Mouse (Mus musculus): ENCODE results near the gene Tubb3. TPM values are rescaled to one million over a fixed set of nuclear protein-coding genes. Genes with fewer than 3 reads are reported as not detected.
"Not testable (repeated sequence)": the region's sequence is repeated elsewhere in the genome, so short reads cannot be mapped to it uniquely, and the experiment has no call there.

Tubb3 gene
- polyA plus RNA-seq, 1 experiment from 2014 or later: 6.1 TPM

DNA sequence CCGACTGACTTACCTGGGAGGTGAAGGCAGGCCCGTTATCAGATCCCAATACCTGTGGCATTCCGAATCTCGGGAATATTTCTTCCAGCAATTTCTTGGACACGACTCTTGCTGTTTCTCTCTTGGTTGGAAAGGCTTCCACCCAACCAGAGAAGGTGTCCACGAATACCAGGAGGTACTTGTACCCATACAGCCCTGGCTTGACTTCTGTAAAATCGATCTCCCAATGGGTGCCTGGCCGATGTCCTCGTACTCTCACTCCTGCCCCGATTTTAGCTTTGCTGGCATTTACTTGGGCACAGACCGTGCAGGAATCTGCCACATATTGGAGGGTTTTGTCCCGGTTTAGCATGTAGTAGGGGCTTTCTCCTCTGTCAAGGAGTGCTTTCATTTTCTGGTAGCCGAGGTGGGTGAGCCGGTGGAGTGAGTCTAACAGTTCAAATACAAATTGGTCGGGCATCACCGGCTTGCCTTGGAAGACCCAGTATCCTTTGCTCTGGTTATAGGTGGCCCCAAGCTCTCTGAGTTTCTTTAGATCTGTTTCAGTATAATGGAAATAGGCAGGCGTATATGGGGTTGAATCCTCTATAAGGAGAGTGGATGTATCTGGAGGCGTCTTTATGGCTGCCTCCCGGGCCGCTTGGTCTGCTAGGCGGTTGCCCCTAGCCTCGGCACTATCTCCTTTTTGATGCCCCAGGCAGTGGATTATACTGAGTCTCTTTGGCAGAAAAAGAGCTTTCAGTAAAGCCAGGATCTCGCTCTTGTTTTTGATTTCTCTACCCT is 17.9 kb downstream of the Tubb3 start:
- peaks cover 57% of the 10 kb centered on the region for H3K9me3 ChIP-seq (ENCODE audit: control insufficient read depth, low read length)

DNA sequence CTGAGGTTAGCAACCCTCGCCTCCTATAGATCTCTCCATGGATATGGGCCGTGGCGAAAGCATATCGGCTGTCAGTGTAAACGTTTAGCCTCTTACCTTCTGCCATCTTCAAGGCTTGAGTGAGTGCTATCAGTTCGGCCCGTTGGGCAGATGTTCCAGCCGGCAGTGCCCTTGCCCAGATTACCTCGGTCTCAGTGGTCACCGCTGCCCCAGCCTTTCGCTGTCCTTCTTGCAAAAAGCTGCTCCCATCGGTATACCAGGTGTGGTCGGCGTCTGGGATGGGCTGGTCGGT is 18.4 kb downstream of the Tubb3 start:
- not testable (repeated sequence) for H3K4me2 ChIP-seq (ENCODE audit: low read length); H3K9ac ChIP-seq (ENCODE audit: low read length); H3K4me1 ChIP-seq (ENCODE audit: control insufficient read depth in 2 of 2, insufficient read depth in 2 of 2, low read length in 2 of 2); H3K27me3 ChIP-seq (ENCODE audit: control insufficient read depth, insufficient read depth, low read length); H3K27ac ChIP-seq (replicated peaks in 1 of 2; ENCODE audit: control insufficient read depth in 1 of 2, insufficient read depth in 1 of 2, low read depth in 2 of 2, low read length in 2 of 2); ATAC-seq (ENCODE audit: insufficient number of reproducible peaks, insufficient read depth, low FRiP score, low read depth); H3K36me3 ChIP-seq (ENCODE audit: control insufficient read depth, insufficient read depth, low read length); H3K4me3 ChIP-seq (ENCODE audit: control insufficient read depth in 1 of 2, insufficient read depth in 1 of 2, low read depth in 1 of 2, low read length in 2 of 2)
- H3K9me3 ChIP-seq (ENCODE audit: control insufficient read depth, low read length): peaks cover 60% of the 10 kb centered on the region
- WGBS: 93% methylated on average over 15 of the region's 15 CpGs

More for the DNA sequence above, 17.9 kb downstream of the Tubb3 start:
- H3K4me1 ChIP-seq (ENCODE audit: control insufficient read depth in 2 of 2, insufficient read depth in 2 of 2, low read length in 2 of 2): no peaks in the 10 kb centered on the region
- H3K27me3 ChIP-seq (ENCODE audit: control insufficient read depth, insufficient read depth, low read length): no peaks in the 10 kb centered on the region
- H3K27ac ChIP-seq (replicated peaks in 1 of 2; ENCODE audit: control insufficient read depth in 1 of 2, insufficient read depth in 1 of 2, low read depth in 2 of 2, low read length in 2 of 2): no peak overlapping the region
- H3K36me3 ChIP-seq (ENCODE audit: control insufficient read depth, insufficient read depth, low read length): no peaks in the 10 kb centered on the region
- 89% methylated on average over 23 of the region's 23 CpGs for WGBS
- no peak overlapping the region for H3K4me2 ChIP-seq (ENCODE audit: low read length)
- no peak for ATAC-seq (ENCODE audit: insufficient number of reproducible peaks, insufficient read depth, low FRiP score, low read depth)
- no peak overlapping the region for H3K4me3 ChIP-seq (ENCODE audit: control insufficient read depth in 1 of 2, insufficient read depth in 1 of 2, low read depth in 1 of 2, low read length in 2 of 2)
- no peak overlapping the region for H3K9ac ChIP-seq (ENCODE audit: low read length)

DNA sequence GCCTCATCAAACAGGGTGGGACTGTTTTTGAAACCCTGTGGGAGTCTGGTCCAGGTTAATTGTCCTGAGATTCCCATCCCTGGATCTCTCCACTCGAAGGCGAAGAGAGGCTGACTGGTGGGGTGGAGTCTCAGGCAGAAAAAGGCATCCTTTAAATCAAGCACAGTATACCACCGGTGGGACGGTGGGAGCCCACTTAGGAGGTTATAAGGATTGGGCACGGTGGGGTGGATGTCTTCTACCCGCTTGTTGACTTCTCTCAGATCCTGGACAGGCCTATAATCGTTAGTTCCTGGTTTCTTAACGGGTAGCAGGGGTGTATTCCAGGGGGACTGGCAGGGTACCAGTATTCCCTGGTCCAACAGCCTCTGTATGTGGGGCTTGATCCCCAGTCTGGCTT is 19.7 kb downstream of the Tubb3 start:
- not testable (repeated sequence) for H3K27me3 ChIP-seq (ENCODE audit: control insufficient read depth, insufficient read depth, low read length); H3K27ac ChIP-seq (replicated peaks in 1 of 2; ENCODE audit: control insufficient read depth in 1 of 2, insufficient read depth in 1 of 2, low read depth in 2 of 2, low read length in 2 of 2); H3K9ac ChIP-seq (ENCODE audit: low read length); ATAC-seq (ENCODE audit: insufficient number of reproducible peaks, insufficient read depth, low FRiP score, low read depth); H3K4me2 ChIP-seq (ENCODE audit: low read length); H3K4me1 ChIP-seq (ENCODE audit: control insufficient read depth in 2 of 2, insufficient read depth in 2 of 2, low read length in 2 of 2); H3K4me3 ChIP-seq (ENCODE audit: control insufficient read depth in 1 of 2, insufficient read depth in 1 of 2, low read depth in 1 of 2, low read length in 2 of 2); H3K36me3 ChIP-seq (ENCODE audit: control insufficient read depth, insufficient read depth, low read length)
- 76% methylated on average over 8 of the region's 8 CpGs for WGBS
- peaks cover 62% of the 10 kb centered on the region for H3K9me3 ChIP-seq (ENCODE audit: control insufficient read depth, low read length)

DNA sequence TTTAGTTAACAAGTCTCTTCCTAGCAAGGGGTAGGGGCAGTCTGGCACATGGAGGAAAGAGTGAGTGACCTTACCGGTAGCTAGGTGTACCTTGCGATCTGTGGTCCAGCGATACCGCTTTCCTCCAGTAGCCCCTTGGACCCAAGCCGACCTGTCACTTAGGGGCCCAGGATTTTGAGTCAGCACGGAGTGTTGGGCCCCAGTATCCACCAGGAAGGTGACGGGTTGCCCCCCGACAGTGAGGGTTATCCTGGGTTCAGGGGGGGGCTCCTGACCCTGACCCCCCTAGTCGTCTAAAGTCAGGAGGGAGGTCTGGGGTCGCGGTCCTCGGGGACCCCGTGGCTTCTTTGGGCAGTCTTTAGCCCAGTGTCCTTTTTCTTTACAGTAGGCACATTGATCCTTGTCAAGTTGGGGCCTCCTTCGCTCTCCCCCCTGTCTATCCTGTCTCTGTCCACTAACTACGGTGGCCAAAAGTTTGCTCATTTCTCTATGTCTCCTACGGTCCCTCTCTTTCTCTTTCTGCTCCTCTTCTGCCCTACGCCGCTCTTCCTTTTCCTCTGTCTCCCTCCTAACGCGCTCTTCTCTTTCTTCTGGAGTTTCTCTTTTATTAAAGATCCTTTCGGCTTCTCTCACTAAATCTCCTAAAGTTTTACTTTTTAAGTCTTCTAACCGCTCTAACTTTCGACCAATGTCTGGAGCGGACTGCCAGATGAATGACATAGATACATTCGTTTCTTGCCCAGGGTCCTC is 20.6 kb downstream of the Tubb3 start:
- no peak overlapping the region for H3K4me3 ChIP-seq (ENCODE audit: control insufficient read depth in 1 of 2, insufficient read depth in 1 of 2, low read depth in 1 of 2, low read length in 2 of 2)
- H3K4me2 ChIP-seq (ENCODE audit: low read length): no peak overlapping the region
- H3K9ac ChIP-seq (ENCODE audit: low read length): no peak overlapping the region
- WGBS: 93% methylated on average over 25 of the region's 25 CpGs
- no peaks in the 10 kb centered on the region for H3K36me3 ChIP-seq (ENCODE audit: control insufficient read depth, insufficient read depth, low read length)
- peaks cover 57% of the 10 kb centered on the region for H3K9me3 ChIP-seq (ENCODE audit: control insufficient read depth, low read length)
- no peak overlapping the region for H3K27ac ChIP-seq (replicated peaks in 1 of 2; ENCODE audit: control insufficient read depth in 1 of 2, insufficient read depth in 1 of 2, low read depth in 2 of 2, low read length in 2 of 2)
- ATAC-seq (ENCODE audit: insufficient number of reproducible peaks, insufficient read depth, low FRiP score, low read depth): no peak
- no peaks in the 10 kb centered on the region for H3K27me3 ChIP-seq (ENCODE audit: control insufficient read depth, insufficient read depth, low read length)
- no peaks in the 10 kb centered on the region for H3K4me1 ChIP-seq (ENCODE audit: control insufficient read depth in 2 of 2, insufficient read depth in 2 of 2, low read length in 2 of 2)

DNA sequence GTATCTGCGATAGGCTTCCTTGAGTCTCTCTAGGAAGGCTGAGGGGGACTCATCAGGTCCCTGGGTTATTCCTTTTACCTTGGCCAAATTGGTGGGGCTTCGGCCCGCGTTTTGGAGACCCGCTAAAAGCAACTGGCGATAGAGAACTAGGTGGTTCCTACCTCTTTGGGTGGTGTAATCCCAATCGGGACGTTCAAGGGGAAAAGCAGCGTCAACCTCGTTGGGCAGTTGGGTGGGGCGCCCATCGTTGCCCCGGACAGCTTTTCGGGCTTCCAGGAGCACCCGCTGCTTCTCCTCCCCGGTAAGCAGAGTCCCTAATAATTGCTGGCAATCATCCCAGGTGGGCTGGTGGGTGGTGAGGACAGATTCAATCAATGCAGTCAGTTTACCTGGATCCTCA is 21.2 kb downstream of the Tubb3 start:
- H3K27ac ChIP-seq (replicated peaks in 1 of 2; ENCODE audit: control insufficient read depth in 1 of 2, insufficient read depth in 1 of 2, low read depth in 2 of 2, low read length in 2 of 2): no peak overlapping the region
- no peak overlapping the region for H3K4me2 ChIP-seq (ENCODE audit: low read length)
- no peaks in the 10 kb centered on the region for H3K36me3 ChIP-seq (ENCODE audit: control insufficient read depth, insufficient read depth, low read length)
- WGBS: 91% methylated on average over 16 of the region's 16 CpGs
- H3K9me3 ChIP-seq (ENCODE audit: control insufficient read depth, low read length): peaks cover 51% of the 10 kb centered on the region
- no peak for ATAC-seq (ENCODE audit: insufficient number of reproducible peaks, insufficient read depth, low FRiP score, low read depth)
- no peak overlapping the region for H3K9ac ChIP-seq (ENCODE audit: low read length)
- no peaks in the 10 kb centered on the region for H3K4me1 ChIP-seq (ENCODE audit: control insufficient read depth in 2 of 2, insufficient read depth in 2 of 2, low read length in 2 of 2)
- H3K27me3 ChIP-seq (ENCODE audit: control insufficient read depth, insufficient read depth, low read length): no peaks in the 10 kb centered on the region
- no peak overlapping the region for H3K4me3 ChIP-seq (ENCODE audit: control insufficient read depth in 1 of 2, insufficient read depth in 1 of 2, low read depth in 1 of 2, low read length in 2 of 2)

DNA sequence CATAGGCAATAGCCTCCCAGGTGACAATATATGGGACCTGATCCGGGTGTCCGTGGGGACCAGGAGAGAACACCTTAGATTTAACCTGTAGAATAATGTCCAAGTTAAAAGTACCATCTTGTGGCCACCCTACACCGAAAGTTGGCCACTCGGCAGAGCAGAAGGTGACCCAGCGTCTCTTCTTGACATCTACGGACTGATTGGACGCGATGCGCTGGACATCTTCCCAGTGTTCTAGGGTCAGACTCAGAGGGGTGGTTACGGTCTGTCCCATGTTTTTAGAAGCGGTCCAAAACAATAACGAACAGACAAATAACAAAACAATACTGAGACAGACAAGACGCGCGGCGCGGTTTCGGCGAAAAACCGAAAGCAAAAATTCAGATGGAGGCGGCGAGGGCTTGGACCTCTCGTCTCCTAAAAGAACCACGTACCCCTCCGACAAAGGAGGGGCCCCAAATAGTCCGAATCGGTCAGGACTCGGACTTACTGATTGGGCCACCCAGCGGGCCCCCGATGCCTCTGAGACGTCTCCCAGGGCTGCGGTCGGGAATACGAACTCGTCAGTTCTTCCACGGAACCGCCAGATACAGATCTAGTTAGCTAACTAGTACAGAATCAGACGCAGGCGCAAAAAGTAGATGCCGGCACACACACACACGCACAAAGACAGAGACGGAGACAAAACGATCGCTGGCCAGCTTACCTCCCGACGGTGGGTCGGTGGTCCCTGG is 22.2 kb downstream of the Tubb3 start:
- not testable (repeated sequence) for H3K36me3 ChIP-seq (ENCODE audit: control insufficient read depth, insufficient read depth, low read length); ATAC-seq (ENCODE audit: insufficient number of reproducible peaks, insufficient read depth, low FRiP score, low read depth); H3K4me2 ChIP-seq (ENCODE audit: low read length); H3K4me3 ChIP-seq (ENCODE audit: control insufficient read depth in 1 of 2, insufficient read depth in 1 of 2, low read depth in 1 of 2, low read length in 2 of 2); H3K4me1 ChIP-seq (ENCODE audit: control insufficient read depth in 2 of 2, insufficient read depth in 2 of 2, low read length in 2 of 2); H3K9ac ChIP-seq (ENCODE audit: low read length); H3K27me3 ChIP-seq (ENCODE audit: control insufficient read depth, insufficient read depth, low read length); H3K27ac ChIP-seq (replicated peaks in 1 of 2; ENCODE audit: control insufficient read depth in 1 of 2, insufficient read depth in 1 of 2, low read depth in 2 of 2, low read length in 2 of 2)
- 93% methylated on average over 43 of the region's 47 CpGs for WGBS
- H3K9me3 ChIP-seq (ENCODE audit: control insufficient read depth, low read length): peaks cover 40% of the 10 kb centered on the region

DNA sequence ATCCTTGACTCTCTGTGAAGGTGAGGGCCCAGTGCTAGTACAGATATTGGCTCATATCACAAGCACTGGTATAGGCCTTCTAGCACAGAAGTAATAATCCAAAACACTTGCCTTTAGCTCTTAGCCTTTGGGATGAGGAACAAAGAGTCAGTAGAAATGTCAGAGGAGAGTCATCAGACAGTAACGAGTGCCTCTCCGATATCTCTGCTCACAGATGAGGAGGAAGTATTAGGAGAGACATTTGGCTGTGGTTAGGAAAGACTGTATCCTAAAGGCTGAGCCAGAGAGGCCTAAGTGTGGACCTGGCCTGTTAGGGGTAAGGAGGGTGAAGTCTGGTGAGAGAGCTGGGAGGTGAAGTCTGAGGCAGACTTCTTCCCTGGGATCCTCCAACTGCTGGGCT is 30.6 kb downstream of the Tubb3 start:
- H3K4me2 ChIP-seq (ENCODE audit: low read length): no peak overlapping the region
- H3K27me3 ChIP-seq (ENCODE audit: control insufficient read depth, insufficient read depth, low read length): no peaks in the 10 kb centered on the region
- H3K9ac ChIP-seq (ENCODE audit: low read length): no peak overlapping the region
- H3K9me3 ChIP-seq (ENCODE audit: control insufficient read depth, low read length): no peaks in the 10 kb centered on the region
- no peak overlapping the region for H3K27ac ChIP-seq (replicated peaks in 1 of 2; ENCODE audit: control insufficient read depth in 1 of 2, insufficient read depth in 1 of 2, low read depth in 2 of 2, low read length in 2 of 2)
- no peak for ATAC-seq (ENCODE audit: insufficient number of reproducible peaks, insufficient read depth, low FRiP score, low read depth)
- WGBS: 82% methylated on average over 2 of the region's 2 CpGs
- no peak overlapping the region for H3K4me3 ChIP-seq (ENCODE audit: control insufficient read depth in 1 of 2, insufficient read depth in 1 of 2, low read depth in 1 of 2, low read length in 2 of 2)
- H3K4me1 ChIP-seq (ENCODE audit: control insufficient read depth in 2 of 2, insufficient read depth in 2 of 2, low read length in 2 of 2): peaks cover 10 to 12% of the 10 kb centered on the region in 2 experiments; a peak in 3 of 4 replicates
- no peaks in the 10 kb centered on the region for H3K36me3 ChIP-seq (ENCODE audit: control insufficient read depth, insufficient read depth, low read length)

Data from heart, embryonic 14.5 days (tissue).